Mouse (Mus musculus) layer of hippocampus, postnatal 25 days (tissue): ENCODE results near the gene Pon3. TPM values are rescaled to one million over a fixed set of nuclear protein-coding genes. Genes with fewer than 3 reads are reported as not detected.

Source experiments
- DNase-seq, 2 experiments: peaks; one replicate each; pipeline ENCODE4 v3.0.0; 2022; ENCODE audit warnings: mixed read lengths in 2 of 2, low spot score in 1 of 2; ENCODE audit errors: extremely low spot score in 1 of 2
- total RNA-seq, 2 experiments: library from RNA; stranded (reverse); gene quantifications; 2 replicates each; pipeline ENCODE4 v1.2.3; 2021

Pon3 gene
- total RNA-seq, 2 experiments from 2014 or later, result 1.5 to 2.8 TPM

DNA sequence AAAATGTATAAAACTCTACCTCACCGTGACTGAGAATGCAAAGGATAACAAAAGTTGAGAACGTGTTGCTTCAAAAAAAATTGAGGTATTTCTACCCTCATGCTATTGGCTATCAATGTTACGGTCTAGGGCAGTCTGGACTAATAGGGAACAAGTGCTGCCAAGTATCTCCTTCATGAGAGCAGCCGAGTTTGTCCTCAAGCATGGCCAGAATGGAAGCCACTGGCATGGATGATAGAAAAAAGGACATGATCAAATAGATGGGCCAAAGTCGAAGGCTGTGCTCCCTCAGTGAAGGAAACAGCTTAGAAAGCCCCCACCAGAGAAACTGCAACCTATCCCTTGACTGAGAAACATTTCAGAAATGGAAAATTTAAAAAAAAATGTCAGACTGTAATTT, 68.0 kb downstream of the Pon3 start:
- DNase-seq, result no peak

DNA sequence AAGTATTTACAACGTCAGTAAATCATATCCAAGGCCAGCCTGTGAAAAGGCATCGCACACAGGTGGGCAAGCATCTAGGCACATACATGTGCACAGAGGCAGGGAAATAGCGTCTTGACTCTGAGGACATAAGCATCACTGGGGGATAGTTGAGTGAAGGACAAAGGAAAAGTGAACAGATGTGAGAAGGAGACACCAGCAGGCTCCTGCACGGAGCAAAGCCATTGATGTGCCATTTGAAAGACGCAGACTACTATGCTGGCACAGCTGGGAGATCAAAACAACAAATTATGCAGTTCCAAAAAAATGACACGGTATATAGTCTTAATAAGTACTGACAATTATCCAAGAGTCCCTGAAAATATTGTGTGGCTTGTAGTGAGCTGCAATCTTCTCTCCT, 68.5 kb downstream of the Pon3 start:
- DNase-seq, result no peak

DNA sequence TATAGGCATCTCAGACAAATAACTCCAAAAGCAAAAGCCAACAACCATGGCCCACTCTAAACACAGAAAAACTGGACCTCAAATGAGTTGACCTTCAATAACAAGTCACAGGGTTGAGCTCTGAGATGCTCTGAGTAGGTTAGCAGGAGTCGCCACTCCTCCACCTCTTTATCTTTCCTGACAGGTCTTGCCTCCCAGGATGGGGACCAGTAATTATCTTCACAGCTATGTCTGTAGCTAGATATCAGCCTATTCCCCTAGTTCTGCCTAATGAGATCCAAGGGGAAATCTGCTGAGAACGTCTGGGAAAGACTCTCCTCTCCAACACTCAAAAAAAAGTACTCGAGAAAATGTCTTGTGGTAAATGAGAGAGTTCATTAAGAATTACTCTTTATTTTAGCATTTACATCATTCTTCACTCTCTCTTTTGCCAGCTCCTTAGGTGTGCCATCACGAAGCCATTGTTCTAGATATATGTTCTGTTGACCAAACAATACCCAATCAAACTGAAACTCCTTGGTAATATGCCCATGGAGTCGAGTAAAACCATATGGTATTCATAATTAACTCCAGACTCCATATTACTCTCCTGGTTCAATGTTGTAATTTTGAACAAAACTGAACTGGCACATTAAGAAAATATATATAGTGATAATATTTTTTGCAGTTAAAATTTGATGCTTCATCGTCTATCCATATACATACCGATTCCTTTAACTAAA, 69.7 kb downstream of the Pon3 start:
- no peak for DNase-seq

DNA sequence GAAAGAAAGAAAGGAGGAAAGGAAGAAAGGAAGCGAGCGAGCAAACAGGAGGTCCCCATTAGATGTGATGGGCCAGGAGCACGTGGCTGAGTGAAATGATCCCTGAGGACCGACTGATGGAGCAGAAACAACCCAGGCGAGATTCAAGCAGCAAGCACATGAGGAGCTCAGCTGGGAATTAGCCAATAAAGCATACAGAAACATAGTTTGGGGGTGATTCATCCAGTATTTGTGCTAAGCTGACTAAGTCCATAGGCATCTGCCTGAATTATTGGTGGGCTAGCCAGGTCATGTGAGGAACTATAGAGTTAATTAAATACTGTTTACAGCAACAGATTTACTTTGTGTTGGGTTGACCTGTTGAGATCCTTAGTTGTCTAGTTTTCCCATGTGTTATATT, 75.4 kb downstream of the Pon3 start:
- no peak for DNase-seq

DNA sequence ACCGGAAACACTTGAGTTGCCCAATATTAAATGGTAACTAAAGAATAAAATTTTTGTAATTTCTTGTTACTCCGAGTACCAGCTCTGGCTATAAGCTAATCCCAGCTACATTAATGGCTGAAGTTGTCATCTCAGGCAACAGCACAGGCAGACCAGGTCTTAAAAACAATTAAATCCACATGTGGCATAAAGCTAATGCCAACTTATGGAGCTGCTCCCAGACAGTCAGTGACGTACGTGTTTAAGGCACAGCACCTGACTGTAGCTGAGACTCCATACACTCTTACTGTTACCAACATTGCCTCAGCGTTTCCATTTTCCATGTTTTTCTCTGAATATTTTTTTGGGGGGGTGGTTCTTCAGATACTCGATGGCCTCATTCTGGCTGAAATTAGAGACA, 76.9 kb downstream of the Pon3 start:
- no peak for DNase-seq

DNA sequence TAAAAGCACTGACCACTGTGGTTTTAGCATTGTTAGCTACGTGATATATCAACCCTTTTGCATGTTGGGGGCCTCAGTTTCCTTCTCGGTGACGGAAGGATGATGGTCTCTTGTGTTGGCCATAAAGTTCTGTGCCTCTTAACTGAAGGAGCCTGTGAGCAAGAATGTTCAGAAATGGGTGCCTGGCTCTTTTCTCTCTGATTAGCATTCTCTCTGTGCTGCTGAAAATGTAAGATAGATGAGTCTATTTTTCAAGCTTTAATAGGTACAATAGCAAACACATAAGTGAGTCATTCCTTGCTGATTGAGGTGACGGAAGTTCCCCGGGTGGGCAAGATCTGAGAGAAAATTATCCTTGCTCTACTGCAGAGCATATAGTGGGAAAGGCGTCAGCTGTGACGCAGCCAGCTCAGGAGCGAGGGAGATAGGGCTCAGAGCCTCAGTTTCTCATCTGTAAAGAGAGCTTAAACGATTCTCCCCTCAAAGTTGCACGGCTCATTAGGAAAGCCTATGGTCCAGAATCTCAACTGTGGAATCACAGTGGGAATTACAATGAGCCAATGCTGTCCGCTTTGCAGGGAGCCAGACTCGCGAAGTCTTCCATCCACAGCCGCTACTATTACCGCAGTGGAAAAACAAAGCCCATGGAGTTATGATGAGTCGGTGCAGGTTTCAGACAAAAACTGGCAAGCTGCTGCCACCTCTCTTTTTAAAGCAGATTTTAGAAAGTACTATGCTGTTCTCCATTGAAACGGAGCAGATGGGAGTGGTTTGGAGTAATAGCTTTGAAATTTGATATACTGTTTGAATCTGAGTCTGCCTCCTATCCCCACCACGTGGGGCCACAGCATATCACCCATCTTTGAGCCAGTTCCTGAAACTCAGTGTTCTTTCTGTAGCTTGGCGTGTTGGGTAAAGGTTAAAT, 77.9 kb downstream of the Pon3 start:
- DNase-seq, result no peak

DNA sequence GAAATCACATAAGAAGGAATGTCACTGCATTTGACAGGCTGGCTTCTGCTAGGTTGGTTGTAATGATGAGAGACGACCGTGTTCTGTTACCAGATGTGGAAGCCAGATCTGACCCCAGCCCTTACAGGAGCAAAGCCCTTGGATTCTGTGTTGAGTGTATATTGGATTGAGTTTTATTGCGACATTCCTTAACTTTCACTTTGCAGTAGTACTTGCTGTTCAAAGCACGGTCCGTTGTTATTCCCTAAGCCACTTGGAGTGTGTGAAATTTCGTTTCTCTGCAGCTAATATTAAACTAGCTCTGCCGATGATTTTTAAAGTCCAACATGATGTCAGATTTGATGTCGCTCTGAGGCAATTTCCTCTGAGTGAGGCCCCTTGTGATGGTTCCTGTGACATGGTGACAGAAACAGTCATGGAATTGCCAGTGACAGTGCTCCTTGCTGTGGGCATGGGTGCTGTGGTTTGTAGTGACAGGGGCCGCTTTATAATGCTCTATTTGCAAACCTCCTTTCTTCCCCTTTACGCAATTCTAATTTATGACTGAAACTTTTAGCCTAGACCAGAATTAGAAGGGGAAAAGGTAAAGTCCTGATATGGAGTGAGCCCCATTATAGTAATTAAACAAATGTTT, 81.8 kb downstream of the Pon3 start:
- no peak for DNase-seq

DNA sequence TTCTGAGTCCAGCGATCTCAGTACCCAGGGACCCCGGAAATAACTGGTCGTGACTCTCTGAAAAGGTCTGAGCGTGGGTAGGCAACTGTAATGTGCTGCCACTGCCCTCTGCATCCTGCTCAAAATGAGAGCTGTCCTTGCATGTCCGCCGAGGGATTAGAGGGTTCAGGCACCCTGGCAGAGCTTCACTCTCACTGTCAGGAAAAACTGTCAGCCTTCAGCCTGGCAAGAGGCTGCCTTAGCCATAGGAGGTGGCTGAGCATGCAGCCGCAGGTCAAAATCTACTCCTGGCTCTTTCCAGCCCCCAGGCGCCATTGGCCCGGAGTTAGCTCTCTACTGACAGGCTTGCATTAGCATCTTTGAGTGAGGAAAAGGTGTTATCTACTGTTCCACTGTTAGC, 83.5 kb downstream of the Pon3 start:
- DNase-seq, result no peak

DNA sequence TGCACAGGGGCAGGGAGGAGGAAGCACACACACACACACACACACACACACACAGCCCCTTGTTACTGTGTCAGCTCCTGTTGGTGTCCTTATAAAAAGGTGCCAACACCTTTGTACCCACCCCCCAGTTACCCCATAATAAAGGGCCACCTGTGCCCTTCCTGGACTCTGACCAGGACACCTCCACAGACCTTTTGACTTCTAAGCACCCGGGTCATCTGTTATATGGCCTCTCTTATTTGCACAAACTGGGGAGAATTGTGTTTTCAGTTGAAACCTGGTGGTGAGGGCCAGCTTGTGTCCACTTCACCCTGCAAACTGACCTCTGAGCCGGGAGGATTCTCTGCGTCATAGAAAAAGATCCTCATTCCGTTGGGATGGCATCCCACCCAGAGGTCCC, 84.7 kb downstream of the Pon3 start:
- DNase-seq, result no peak

Other genes starting within 250 kb of the Pon3 start
- not detected for gene Pon1, start 62.3 kb downstream of the Pon3 start, total RNA-seq
- 10 to 100 TPM; 21.4 to 22.1 TPM for gene Pon2, start 42.2 kb upstream of the Pon3 start, total RNA-seq
- under 1 TPM; 0.54 to 0.79 TPM for gene Asb4, start 127.1 kb upstream of the Pon3 start, total RNA-seq
- gene Pdk4, start 240.0 kb upstream of the Pon3 start, total RNA-seq, result 10 to 100 TPM; 11.1 to 14.1 TPM